Mouse (Mus musculus) mouse embryonic stem cell (cell line): ENCODE results near the gene Mdh2.

ENCODE experiments used
- in situ Hi-C, 2 experiments: fragments of 300-500 bp; cut with MboI; formaldehyde crosslinking; loops; 1 replicate in 1 of 2; 3 replicates in 1 of 2; pipeline ENCODE4 v1.14.3; 2019 to 2020; ENCODE audit warnings: low sequenced_read_pairs in 2 of 2, low pct_unique_long_range_greater_than_20kb in 1 of 2, mixed read lengths in 1 of 2; ENCODE audit not compliant: unreplicated experiment in 1 of 2

Mdh2 gene

GRCm38 (mm10) chr5:135818491-135818890, 40.2 kb downstream of the Mdh2 start:
- in situ Hi-C loops: no loop called here

- in situ Hi-C loops: no loop called here
Measured at GRCm38 (mm10) chr5:135822316-135822944, 44.1 kb downstream of the Mdh2 start.

DNA sequence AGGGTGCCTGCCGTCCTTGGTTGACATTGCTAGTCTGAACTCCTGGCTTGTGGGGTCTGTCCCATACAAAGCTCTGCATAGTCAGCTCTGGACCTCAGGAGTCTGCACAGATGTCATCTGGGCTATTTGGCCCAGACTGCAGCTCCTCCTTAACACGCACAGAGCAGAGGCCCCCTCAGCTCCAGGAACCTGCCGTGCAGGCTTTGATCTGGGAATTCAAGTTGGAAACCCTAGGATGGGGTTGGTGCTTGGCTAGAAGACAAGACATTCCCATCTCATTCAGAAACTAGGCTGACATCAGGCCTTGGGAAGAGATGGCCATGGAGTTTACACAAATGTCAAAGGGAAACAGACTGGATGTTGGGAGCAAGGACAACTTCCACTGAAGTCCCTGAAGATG, 46.2 kb downstream of the Mdh2 start:
- in situ Hi-C loops: no loop called here

DNA sequence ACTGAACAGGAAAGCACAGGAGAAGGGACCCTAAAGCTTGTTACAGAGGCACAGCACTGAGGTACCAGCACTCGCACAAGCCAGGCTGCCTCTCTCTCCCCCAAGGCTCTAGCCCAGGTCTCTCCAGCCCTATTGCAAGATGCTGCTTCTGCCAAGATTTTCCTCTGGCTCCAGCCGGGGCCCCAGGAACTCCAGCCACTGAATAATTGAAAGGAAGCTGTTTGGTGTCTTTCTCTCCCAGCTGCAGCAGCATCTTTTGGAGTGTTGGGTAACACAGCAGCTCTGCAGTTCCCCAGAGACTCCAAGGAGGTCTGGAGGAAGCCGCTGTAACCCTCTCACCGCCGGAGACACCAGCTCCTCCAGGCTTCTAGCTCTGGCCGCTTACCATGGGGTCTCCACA, 47.9 kb downstream of the Mdh2 start:
- in situ Hi-C loops: no loop called here

GRCm38 (mm10) chr5:135829381-135829780, 51.1 kb downstream of the Mdh2 start:
- in situ Hi-C loops: no loop called here

- in situ Hi-C loops: no loop called here
Measured at GRCm38 (mm10) chr5:135832729-135833128, 54.4 kb downstream of the Mdh2 start.

DNA sequence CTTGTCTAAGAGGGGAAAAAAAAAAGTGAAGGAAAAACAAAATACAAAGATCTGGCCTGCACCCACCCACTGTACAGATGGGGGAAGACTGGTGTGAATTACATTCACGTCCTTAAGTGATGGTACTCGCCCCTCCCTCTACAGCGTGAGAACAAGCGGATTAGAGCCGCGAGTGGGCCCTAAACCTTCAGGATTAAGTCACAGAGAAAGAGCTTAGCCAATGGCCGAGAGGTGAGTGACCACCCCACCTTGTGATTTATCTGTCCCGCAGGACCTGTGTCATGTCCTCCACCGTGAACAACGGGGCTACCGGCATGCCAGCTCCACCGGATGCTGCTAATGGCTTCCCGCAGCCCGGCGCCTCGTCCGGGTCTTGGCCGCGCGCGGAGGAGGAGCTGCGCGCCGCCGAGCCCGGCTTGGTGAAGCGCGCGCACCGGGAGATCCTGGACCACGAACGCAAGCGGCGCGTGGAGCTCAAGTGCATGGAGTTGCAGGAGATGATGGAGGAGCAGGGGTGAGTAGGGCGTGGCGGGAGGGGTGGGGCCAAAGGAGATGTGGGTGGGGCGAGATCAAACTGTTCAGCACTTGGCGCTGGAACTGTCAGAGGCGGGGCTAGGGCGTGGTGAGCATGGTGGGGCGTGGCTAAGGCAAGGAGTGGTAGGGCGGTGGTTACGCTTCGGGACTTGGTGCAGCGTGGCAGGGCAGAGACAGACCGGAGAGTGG, 56.6 kb downstream of the Mdh2 start:
- in situ Hi-C loops: no loop called here

DNA sequence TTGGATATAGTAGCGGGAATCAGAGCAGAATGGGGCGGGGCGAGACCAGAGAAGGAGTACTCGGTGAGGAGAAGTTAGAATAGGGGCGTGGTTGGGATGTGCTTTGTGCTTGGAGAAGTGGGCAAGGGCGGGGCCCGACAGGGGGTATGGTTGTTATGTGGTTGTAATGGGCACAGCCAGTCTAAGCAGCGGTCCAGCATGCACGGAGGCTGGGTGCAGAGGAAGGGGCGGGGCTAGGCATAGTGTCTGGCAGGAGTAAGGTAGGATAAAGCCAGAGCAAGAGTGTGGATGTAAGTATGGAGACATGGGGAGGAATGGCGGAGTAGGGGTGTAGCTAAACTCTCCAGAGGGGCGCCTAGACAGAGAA, 57.2 kb downstream of the Mdh2 start:
- in situ Hi-C loops: no loop called here

DNA sequence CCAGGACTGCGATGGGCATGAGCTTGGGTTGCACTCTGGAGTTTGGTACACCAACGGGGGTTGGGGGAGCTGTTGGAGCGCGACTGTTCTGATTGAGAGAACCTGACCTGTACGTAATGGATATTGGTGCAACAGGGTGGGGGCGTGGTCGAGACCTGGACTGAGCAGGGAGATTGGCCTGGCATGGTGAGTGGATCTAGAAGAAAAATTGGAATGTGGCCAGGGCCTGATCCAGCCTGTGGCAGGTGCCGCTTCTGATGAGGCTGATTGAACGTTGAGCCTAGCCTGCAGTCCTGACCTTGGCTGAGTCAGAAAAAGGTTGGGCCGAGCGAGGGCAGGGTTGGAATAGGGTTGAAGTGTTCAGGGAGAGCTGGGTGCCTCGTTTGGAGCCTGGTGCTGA, 57.7 kb downstream of the Mdh2 start:
- in situ Hi-C loops: no loop called here
